Mouse (Mus musculus): Measurements from ENCODE around the gene Ccdc80. TPM values are rescaled to one million over a fixed set of nuclear protein-coding genes. Genes with fewer than 3 reads are reported as not detected.

The Ccdc80 gene
- polyA plus RNA-seq, 1 experiment from 2014 or later, result 7.5 TPM

DNA sequence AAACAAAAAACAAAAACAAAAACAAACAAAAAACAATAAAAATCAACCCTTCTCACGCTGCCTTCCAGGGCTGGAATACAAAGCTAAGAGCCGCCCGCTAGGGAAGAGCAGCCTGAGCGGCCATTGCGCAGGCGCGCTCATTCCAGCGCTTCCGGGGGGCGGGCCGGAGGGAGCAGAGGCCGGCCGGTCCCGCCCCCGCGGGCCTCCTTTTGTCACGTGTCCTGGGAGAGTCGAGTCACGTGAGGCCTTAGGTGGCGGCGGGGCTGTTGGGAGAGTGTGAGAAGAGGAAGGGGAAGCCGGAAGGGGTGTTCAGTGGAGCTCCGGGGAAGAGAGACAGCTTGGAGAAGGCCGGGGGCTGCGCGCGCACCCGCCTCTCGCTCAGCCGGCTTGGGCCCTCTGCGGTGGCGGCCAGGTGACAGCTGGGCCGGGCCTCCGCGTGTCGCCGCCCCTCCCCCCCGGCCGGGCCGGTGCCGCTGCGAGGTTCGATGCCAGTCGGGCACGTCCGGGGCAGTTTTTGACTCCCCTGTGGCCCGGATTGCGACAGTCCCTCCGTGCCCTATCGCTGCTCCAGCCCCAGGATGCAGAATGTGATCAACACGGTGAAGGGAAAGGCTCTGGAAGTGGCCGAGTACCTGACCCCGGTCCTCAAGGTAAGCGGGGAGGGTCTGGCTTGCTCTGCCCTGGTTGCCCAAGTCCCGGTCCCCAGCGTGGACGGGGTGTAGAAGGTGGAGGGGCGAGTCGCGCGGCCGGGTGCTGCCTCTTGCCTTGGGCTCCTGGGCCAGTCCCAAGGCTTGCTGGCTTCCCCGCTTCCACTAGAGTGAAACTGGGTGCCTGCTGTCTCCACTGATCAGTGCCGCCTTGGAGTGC is 65.6 kb downstream of the Ccdc80 start, which contains the start of the genes Slc35a5 and Atg3:
Gene Slc35a5 (minus strand): TSS at position 185 of the 867 bp plus-strand sequence.
Gene Atg3 (plus strand): TSS at position 264 of the 867 bp plus-strand sequence.
- Histone ChIP-seq H3K4me2 (peak within 1 kb of the TSS; percentile 90), H3K27me3 (no peaks in the 10 kb centered on the region), H3K27ac (peak within 1 kb of the TSS; percentile 88), H3K36me3 (no peaks in the 10 kb centered on the region), H3K4me3 (replicated peaks) (peak within 1 kb of the TSS; percentile 91), H3K9me3 (replicated peaks) (no peaks in the 10 kb centered on the region), H3K9ac (peak within 1 kb of the TSS; percentile 92), H3K4me1 (replicated peaks) (peaks cover 24% of the 10 kb centered on the region)
- peak; percentile 89 for ATAC-seq (ENCODE audit: low read depth)
- DNase-seq, result peak; percentile 91
- under 1% methylated on average over 61 of the region's 64 CpGs for WGBS (ENCODE audit: insufficient replicate concordance)

GRCm38 (mm10) chr16:45159389-45159716 is 66.2 kb downstream of the Ccdc80 start:
- Histone ChIP-seq H3K27ac (peak overlapping the region; percentile 88), H3K9ac (peak overlapping the region; percentile 92), H3K4me3 (replicated peaks) (peak overlapping the region; percentile 91), H3K4me1 (replicated peaks) (peaks cover 24% of the 10 kb centered on the region), H3K4me2 (peak overlapping the region; percentile 90), H3K9me3 (replicated peaks) (no peaks in the 10 kb centered on the region), H3K27me3 (no peaks in the 10 kb centered on the region), H3K36me3 (no peaks in the 10 kb centered on the region)
- ATAC-seq (ENCODE audit: low read depth) (no peak), DNase-seq (no peak)
- WGBS (ENCODE audit: insufficient replicate concordance), result 1% methylated on average over 11 of the region's 11 CpGs

Other genes starting within 250 kb of the Ccdc80 start
- gene Cd200r2, start 226.3 kb upstream of the Ccdc80 start, polyA plus RNA-seq (2015; fragmentation: Nextera tagmentation; extraction: Ambion mirVana), result not detected in 2 replicates
- 0.68 and 0.97 TPM in 2 replicates for gene Cd200r3, start 149.7 kb upstream of the Ccdc80 start, polyA plus RNA-seq (2015; fragmentation: Nextera tagmentation; extraction: Ambion mirVana)
- gene Slc35a5, start 65.3 kb downstream of the Ccdc80 start, polyA plus RNA-seq (2015; fragmentation: Nextera tagmentation; extraction: Ambion mirVana), result 6.0 and 6.8 TPM in 2 replicates
- gene Atg3, start 65.4 kb downstream of the Ccdc80 start, polyA plus RNA-seq (2015; fragmentation: Nextera tagmentation; extraction: Ambion mirVana), result 21.7 and 22.2 TPM in 2 replicates
- gene Btla, start 130.9 kb downstream of the Ccdc80 start, polyA plus RNA-seq (2015; fragmentation: Nextera tagmentation; extraction: Ambion mirVana), result 0.27 and 0.68 TPM in 2 replicates